8 mouse cellular contexts compared by ENCODE assay signal in the genomic region with DNA sequence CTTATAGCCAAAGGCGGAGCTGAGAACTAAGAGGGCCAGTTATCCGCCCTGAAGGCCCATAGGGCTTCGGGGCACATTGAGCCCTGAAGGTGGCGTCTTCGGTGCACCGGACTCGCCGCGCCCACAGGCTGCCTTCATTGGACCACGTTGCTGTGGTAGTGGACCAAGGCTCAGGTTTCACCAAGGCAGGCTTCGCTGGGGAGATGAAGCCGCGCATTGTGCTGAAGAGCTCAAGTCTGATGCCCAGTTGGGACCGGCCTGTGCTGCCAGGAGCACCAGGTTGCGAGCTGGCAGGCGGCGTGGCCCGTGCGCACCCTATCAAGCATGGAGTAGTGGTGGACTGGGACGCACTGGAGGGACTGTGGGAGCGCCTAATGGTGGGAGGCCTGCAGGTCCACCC. TPM values are rescaled to one million over a fixed set of nuclear protein-coding genes. Genes with fewer than 3 reads are reported as not detected.
DNase-seq lines count a peak whose midpoint lies in the region; ATAC-seq lines count a peak whose summit lies in the region.

No protein-coding gene starts in this region.

- peaks cover 28% of the 10 kb centered on the region for H3K4me1 ChIP-seq in embryonic facial prominence, embryonic 12.5 days
- peaks cover 18% of the 10 kb centered on the region for H3K4me1 ChIP-seq in intestine, embryonic 15.5 days (replicated peaks)
- peaks cover 46% of the 10 kb centered on the region for H3K4me1 ChIP-seq in neural tube, embryonic 13.5 days (replicated peaks)

- ATAC-seq in embryonic facial prominence, embryonic 12.5 days (ENCODE audit: insufficient number of reproducible peaks, insufficient read depth, low FRiP score, low TSS enrichment) = no peak; the same call in 1 of the 2 replicates
- no peak for ATAC-seq in intestine, embryonic 15.5 days
- ATAC-seq in neural tube, embryonic 13.5 days (ENCODE audit: low read depth) = no peak; the same call in 1 of the 2 replicates

- H3K9me3 ChIP-seq in embryonic facial prominence, embryonic 12.5 days = no peaks in the 10 kb centered on the region
- no peaks in the 10 kb centered on the region for H3K9me3 ChIP-seq in intestine, embryonic 15.5 days
- H3K9me3 ChIP-seq in neural tube, embryonic 13.5 days = no peaks in the 10 kb centered on the region

- H3K4me2 ChIP-seq in embryonic facial prominence, embryonic 12.5 days (replicated peaks) = peak overlapping the region; percentile 32
- H3K4me2 ChIP-seq in intestine, embryonic 15.5 days (replicated peaks) = peak overlapping the region; percentile 48
- H3K4me2 ChIP-seq in neural tube, embryonic 13.5 days = peak overlapping the region; percentile 39

- H3K27ac ChIP-seq in embryonic facial prominence, embryonic 12.5 days = no peak overlapping the region
- H3K27ac ChIP-seq in intestine, embryonic 15.5 days = no peak overlapping the region
- H3K27ac ChIP-seq in neural tube, embryonic 13.5 days (replicated peaks) = peak overlapping the region; percentile 49; the same call in 1 of the 2 replicates

- 34% methylated on average over 21 of the region's 21 CpGs for WGBS in embryonic facial prominence, embryonic 12.5 days
- WGBS in intestine, embryonic 15.5 days = 34% methylated on average over 21 of the region's 21 CpGs
- 34% methylated on average over 21 of the region's 21 CpGs for WGBS in neural tube, embryonic 13.5 days

- peak; percentile 24 for DNase-seq in kidney, postnatal 10 days
- DNase-seq in kidney, adult 9 months = no peak
- no peak for DNase-seq in right cerebral cortex, postnatal 4 days
- DNase-seq in right cerebral cortex, adult 18-20 months = no peak
- DNase-seq in gastrocnemius, postnatal 4 days (ENCODE audit: low spot score in 2 of 2) = no peak

- 0 out of 2 replicates have a peak overlapping the region, but pooled peaks have one; percentile 2 for H3K4me3 ChIP-seq in embryonic facial prominence, embryonic 12.5 days
- H3K4me3 ChIP-seq in intestine, embryonic 15.5 days (replicated peaks) = no peak overlapping the region
- H3K4me3 ChIP-seq in neural tube, embryonic 13.5 days = 0 out of 2 replicates have a peak overlapping the region, but pooled peaks have one; percentile 9

- H3K27me3 ChIP-seq in embryonic facial prominence, embryonic 12.5 days = peaks cover 37% of the 10 kb centered on the region
- peaks cover 28% of the 10 kb centered on the region for H3K27me3 ChIP-seq in intestine, embryonic 15.5 days (replicated peaks)
- peaks cover 28% of the 10 kb centered on the region for H3K27me3 ChIP-seq in neural tube, embryonic 13.5 days

- no peaks in the 10 kb centered on the region for H3K36me3 ChIP-seq in embryonic facial prominence, embryonic 12.5 days
- H3K36me3 ChIP-seq in intestine, embryonic 15.5 days = no peaks in the 10 kb centered on the region
- no peaks in the 10 kb centered on the region for H3K36me3 ChIP-seq in neural tube, embryonic 13.5 days

- no peak overlapping the region for H3K9ac ChIP-seq in embryonic facial prominence, embryonic 12.5 days
- no peak overlapping the region for H3K9ac ChIP-seq in intestine, embryonic 15.5 days
- H3K9ac ChIP-seq in neural tube, embryonic 13.5 days = 0 out of 2 replicates have a peak overlapping the region, but pooled peaks have one; percentile 43

RNA-seq across cellular contexts. Expression of gene Actl10, which starts 0.4 kb away (rescaled TPM):
- polyA plus RNA-seq in embryonic facial prominence, embryonic 12.5 days (2016; fragmentation: Nextera tagmentation; extraction: Ambion mirVana) = 0.24 and 0.28 TPM in 2 replicates
- 0.15 TPM in 1 of 2 replicates, not detected in the other for polyA plus RNA-seq in intestine, embryonic 15.5 days (2015; fragmentation: Nextera tagmentation; extraction: Ambion mirVana)
- 0.33 and 0.59 TPM in 2 replicates for polyA plus RNA-seq in neural tube, embryonic 13.5 days (2015; fragmentation: Nextera tagmentation; extraction: Ambion mirVana)
- total RNA-seq in gastrocnemius, postnatal 4 days (2021) = under 1 TPM; 0.25 to 0.29 TPM

RNA-seq across cellular contexts. Expression of gene 1700003F12Rik, which starts 5.0 kb away (rescaled TPM):
- 1.0 and 1.2 TPM in 2 replicates for polyA plus RNA-seq in embryonic facial prominence, embryonic 12.5 days (2016; fragmentation: Nextera tagmentation; extraction: Ambion mirVana)
- polyA plus RNA-seq in intestine, embryonic 15.5 days (2015; fragmentation: Nextera tagmentation; extraction: Ambion mirVana) = 0.52 and 0.57 TPM in 2 replicates
- 0.76 and 2.1 TPM in 2 replicates for polyA plus RNA-seq in neural tube, embryonic 13.5 days (2015; fragmentation: Nextera tagmentation; extraction: Ambion mirVana)
- total RNA-seq in gastrocnemius, postnatal 4 days (2021) = under 1 TPM; 0.44 to 0.80 TPM

RNA-seq across cellular contexts. Expression of gene Necab3, which starts 6.8 kb away (rescaled TPM):
- polyA plus RNA-seq in embryonic facial prominence, embryonic 12.5 days (2016; fragmentation: Nextera tagmentation; extraction: Ambion mirVana) = 3.5 and 3.7 TPM in 2 replicates
- 1.2 TPM in 2 replicates for polyA plus RNA-seq in intestine, embryonic 15.5 days (2015; fragmentation: Nextera tagmentation; extraction: Ambion mirVana)
- polyA plus RNA-seq in neural tube, embryonic 13.5 days (2015; fragmentation: Nextera tagmentation; extraction: Ambion mirVana) = 11.5 and 17.4 TPM in 2 replicates
- total RNA-seq in gastrocnemius, postnatal 4 days (2021) = 1 to 10 TPM; 1.8 to 2.1 TPM

RNA-seq across cellular contexts. Expression of gene E2f1, which starts 17.8 kb away (rescaled TPM):
- polyA plus RNA-seq in embryonic facial prominence, embryonic 12.5 days (2016; fragmentation: Nextera tagmentation; extraction: Ambion mirVana) = 25.9 and 26.3 TPM in 2 replicates
- 16.7 and 18.7 TPM in 2 replicates for polyA plus RNA-seq in intestine, embryonic 15.5 days (2015; fragmentation: Nextera tagmentation; extraction: Ambion mirVana)
- polyA plus RNA-seq in neural tube, embryonic 13.5 days (2015; fragmentation: Nextera tagmentation; extraction: Ambion mirVana) = 6.0 and 6.3 TPM in 2 replicates
- 10 to 100 TPM; 16.6 TPM for total RNA-seq in gastrocnemius, postnatal 4 days (2021)

RNA-seq across cellular contexts. Expression of gene Pxmp4, which starts 51.6 kb away (rescaled TPM):
- 16.9 and 18.5 TPM in 2 replicates for polyA plus RNA-seq in embryonic facial prominence, embryonic 12.5 days (2016; fragmentation: Nextera tagmentation; extraction: Ambion mirVana)
- polyA plus RNA-seq in intestine, embryonic 15.5 days (2015; fragmentation: Nextera tagmentation; extraction: Ambion mirVana) = 28.0 and 32.9 TPM in 2 replicates
- 13.6 and 16.1 TPM in 2 replicates for polyA plus RNA-seq in neural tube, embryonic 13.5 days (2015; fragmentation: Nextera tagmentation; extraction: Ambion mirVana)
- 10 to 100 TPM; 15.7 to 20.9 TPM for total RNA-seq in gastrocnemius, postnatal 4 days (2021)
